In genomic region chr19:24899578-24900544, GRCm38 (mm10) we compare ENCODE assay signal across 8 mouse cellular contexts. TPM values are rescaled to one million over a fixed set of nuclear protein-coding genes. Genes with fewer than 3 reads are reported as not detected.
DNase-seq lines count a peak whose midpoint lies in the region; ATAC-seq lines count a peak whose summit lies in the region.

No protein-coding gene starts in this region.

- no peaks in the 10 kb centered on the region for H3K36me3 ChIP-seq in lung, embryonic 15.5 days
- no peaks in the 10 kb centered on the region for H3K36me3 ChIP-seq in limb, embryonic 15.5 days
- H3K36me3 ChIP-seq in neural tube, embryonic 15.5 days: no peaks in the 10 kb centered on the region

- H3K27ac ChIP-seq in lung, embryonic 15.5 days: no peak overlapping the region
- H3K27ac ChIP-seq in limb, embryonic 15.5 days: no peak overlapping the region
- H3K27ac ChIP-seq in neural tube, embryonic 15.5 days (replicated peaks): no peak overlapping the region

- DNase-seq in lung, postnatal 36 days: no peak
- peak; percentile 54 for DNase-seq in embryo, embryonic 10.5 days (ENCODE audit: low spot score)
- DNase-seq in heart, postnatal 4 days: peak; percentile 12
- no peak for DNase-seq in layer of hippocampus, adult 9-10 months (ENCODE audit: low spot score)

- H3K4me3 ChIP-seq in lung, embryonic 15.5 days: peak overlapping the region; percentile 36
- peak overlapping the region; percentile 38 for H3K4me3 ChIP-seq in limb, embryonic 15.5 days
- H3K4me3 ChIP-seq in neural tube, embryonic 15.5 days (replicated peaks): peak overlapping the region; percentile 35

- WGBS in lung, embryonic 15.5 days: under 1% methylated on average over 84 of the region's 84 CpGs
- under 1% methylated on average over 84 of the region's 84 CpGs for WGBS in limb, embryonic 15.5 days
- WGBS in neural tube, embryonic 15.5 days: under 1% methylated on average over 82 of the region's 84 CpGs

- peak; percentile 46 for ATAC-seq in lung, embryonic 15.5 days (ENCODE audit: borderline replicate concordance, extremely low read depth, low FRiP score, low TSS enrichment)
- no peak for ATAC-seq in limb, embryonic 15.5 days (ENCODE audit: insufficient number of reproducible peaks, low FRiP score, low TSS enrichment, low read depth)
- ATAC-seq in neural tube, embryonic 15.5 days (ENCODE audit: low FRiP score): peak; percentile 51
- ATAC-seq in cerebellum, adult (ENCODE audit: insufficient number of reproducible peaks, low FRiP score, low TSS enrichment): no peak

- no peak overlapping the region for H3K9ac ChIP-seq in lung, embryonic 15.5 days
- H3K9ac ChIP-seq in limb, embryonic 15.5 days: no peak overlapping the region
- no peak overlapping the region for H3K9ac ChIP-seq in neural tube, embryonic 15.5 days (replicated peaks)

- peaks cover 91% of the 10 kb centered on the region for H3K27me3 ChIP-seq in lung, embryonic 15.5 days
- peaks cover 87% of the 10 kb centered on the region for H3K27me3 ChIP-seq in limb, embryonic 15.5 days
- peaks cover 85% of the 10 kb centered on the region for H3K27me3 ChIP-seq in neural tube, embryonic 15.5 days (replicated peaks)

- peaks cover 27% of the 10 kb centered on the region for H3K4me1 ChIP-seq in lung, embryonic 15.5 days
- H3K4me1 ChIP-seq in limb, embryonic 15.5 days: peaks cover 30% of the 10 kb centered on the region
- peaks cover 26% of the 10 kb centered on the region for H3K4me1 ChIP-seq in neural tube, embryonic 15.5 days

- no peaks in the 10 kb centered on the region for H3K9me3 ChIP-seq in lung, embryonic 15.5 days
- H3K9me3 ChIP-seq in limb, embryonic 15.5 days: no peaks in the 10 kb centered on the region
- no peaks in the 10 kb centered on the region for H3K9me3 ChIP-seq in neural tube, embryonic 15.5 days (replicated peaks)

- H3K4me2 ChIP-seq in lung, embryonic 15.5 days: peak overlapping the region; percentile 64
- H3K4me2 ChIP-seq in limb, embryonic 15.5 days: peak overlapping the region; percentile 67
- peak overlapping the region; percentile 68 for H3K4me2 ChIP-seq in neural tube, embryonic 15.5 days

RNA-seq across cellular contexts. Expression of gene Foxd4, which starts 1.1 kb away (rescaled TPM):
- not detected in 2 replicates for polyA plus RNA-seq in lung, embryonic 15.5 days (2015; fragmentation: Nextera tagmentation; extraction: Ambion mirVana)
- not detected for total RNA-seq in heart, postnatal 4 days (2021)
- not detected in 2 replicates for polyA plus RNA-seq in limb, embryonic 15.5 days (2015; fragmentation: Nextera tagmentation; extraction: Ambion mirVana)
- polyA plus RNA-seq in neural tube, embryonic 15.5 days (2015; fragmentation: Nextera tagmentation; extraction: Ambion mirVana): not detected in 2 replicates

RNA-seq across cellular contexts. Expression of gene Gm10053, which starts 24.4 kb away (rescaled TPM):
- polyA plus RNA-seq in lung, embryonic 15.5 days (2015; fragmentation: Nextera tagmentation; extraction: Ambion mirVana): 210 and 217 TPM in 2 replicates
- total RNA-seq in heart, postnatal 4 days (2021): 100 to 1,000 TPM; 851 to 876 TPM
- 162 and 186 TPM in 2 replicates for polyA plus RNA-seq in limb, embryonic 15.5 days (2015; fragmentation: Nextera tagmentation; extraction: Ambion mirVana)
- polyA plus RNA-seq in neural tube, embryonic 15.5 days (2015; fragmentation: Nextera tagmentation; extraction: Ambion mirVana): 322 and 341 TPM in 2 replicates

RNA-seq across cellular contexts. Expression of gene Pgm5, which starts 38.2 kb away (rescaled TPM):
- 3.0 and 3.1 TPM in 2 replicates for polyA plus RNA-seq in lung, embryonic 15.5 days (2015; fragmentation: Nextera tagmentation; extraction: Ambion mirVana)
- total RNA-seq in heart, postnatal 4 days (2021): 100 to 1,000 TPM; 103 to 110 TPM
- 2.2 and 2.6 TPM in 2 replicates for polyA plus RNA-seq in limb, embryonic 15.5 days (2015; fragmentation: Nextera tagmentation; extraction: Ambion mirVana)
- polyA plus RNA-seq in neural tube, embryonic 15.5 days (2015; fragmentation: Nextera tagmentation; extraction: Ambion mirVana): 1.2 and 4.2 TPM in 2 replicates

Comparison
In these comparisons a context has a peak if more than half of its experiments do, and no peak if none do; other contexts are left out.
1. ATAC-seq: peak in lung, embryonic 15.5 days (single experiment) and neural tube, embryonic 15.5 days (single experiment); none in limb, embryonic 15.5 days (single experiment) and cerebellum, adult (single experiment).
2. DNase-seq: peak in embryo, embryonic 10.5 days (single experiment) and heart, postnatal 4 days (single experiment); none in lung, postnatal 36 days (single experiment) and layer of hippocampus, adult 9-10 months (single experiment).
3. Peak in every context shown above with its lines, with median percentiles within 50 percentile points of each other: H3K4me2 ChIP-seq and H3K4me3 ChIP-seq.